Mouse (Mus musculus) hindbrain, embryonic 11.5 days (tissue): ENCODE results near the gene Gnat1. TPM values are rescaled to one million over a fixed set of nuclear protein-coding genes. Genes with fewer than 3 reads are reported as not detected.

Source experiments
- ATAC-seq: fragments of 200-750 bp; cut with Nextera tagmentation; 2 replicates; pipeline ENCODE4 v1.8.0; 2017; ENCODE audit warnings: mild to moderate bottlenecking, moderate TSS enrichment, moderate library complexity; ENCODE audit not compliant: low FRiP score
- DNase-seq: peaks from one replicate; pipeline ENCODE4 v3.0.0-alpha.2; 2015; ENCODE audit warnings: low spot score
- H3K27ac ChIP-seq: fragments of 300-500 bp; sonication (generic); 2 replicates; pipeline ENCODE4 v1.5.1; 2014; ENCODE audit warnings: mild to moderate bottlenecking, low read depth, low read length
- H3K27me3 ChIP-seq: fragments of 300-500 bp; sonication (generic); 2 replicates; pipeline ENCODE4 v1.6.1; 2014; ENCODE audit warnings: mild to moderate bottlenecking, low read length, moderate library complexity, mixed read lengths; ENCODE audit not compliant: control insufficient read depth, insufficient read depth
- H3K36me3 ChIP-seq: fragments of 300-500 bp; sonication (generic); 2 replicates; pipeline ENCODE4 v1.6.1; 2014; ENCODE audit warnings: mild to moderate bottlenecking, low read length, moderate library complexity, mixed read lengths; ENCODE audit not compliant: control insufficient read depth, insufficient read depth
- H3K4me1 ChIP-seq: fragments of 300-500 bp; sonication (generic); replicated peaks from 2 replicates; pipeline ENCODE4 v1.6.1; 2014; ENCODE audit warnings: low read length, mixed read lengths; ENCODE audit not compliant: control insufficient read depth, insufficient read depth
- H3K4me2 ChIP-seq: fragments of 300-500 bp; sonication (generic); replicated peaks from 2 replicates; pipeline ENCODE4 v1.6.1; 2014; ENCODE audit warnings: mild to moderate bottlenecking, low read depth, low read length
- H3K4me3 ChIP-seq: fragments of 300-500 bp; sonication (generic); 2 replicates; pipeline ENCODE4 v1.5.1; 2014; ENCODE audit warnings: low read depth, low read length
- H3K9ac ChIP-seq: fragments of 300-500 bp; sonication (generic); 2 replicates; pipeline ENCODE4 v1.6.1; 2014; ENCODE audit warnings: low read depth, low read length
- H3K9me3 ChIP-seq: fragments of 300-500 bp; sonication (generic); 2 replicates; pipeline ENCODE4 v1.6.1; 2016; ENCODE audit warnings: low read length; ENCODE audit not compliant: control insufficient read depth
- WGBS: fragments of 180-500 bp; shearing (Covaris S2); extraction: QIAGEN DNeasy Blood & Tissue Kit; methylation state at CpG from one replicate; pipeline ENCODE4 v1.1.7; 2014; 5-methylcytosine and 5-hydroxymethylcytosine counted together
- polyA plus RNA-seq: library from polyadenylated mRNA; unstranded; fragments of >200 nt; fragmentation: Nextera tagmentation; extraction: Ambion mirVana; gene quantifications from 2 replicates; pipeline ENCODE4 v1.2.1, GENCODE M21; 2014

Gnat1 gene
- polyA plus RNA-seq, 1 experiment from 2014 or later: 1.2 TPM

GRCm38 (mm10) chr9:107650225-107650624 is 29.3 kb downstream of the Gnat1 start:
- 77% methylated on average over 7 of the region's 7 CpGs for WGBS
- Histone ChIP-seq H3K27me3 (no peaks in the 10 kb centered on the region), H3K4me3 (no peak overlapping the region), H3K9me3 (no peaks in the 10 kb centered on the region), H3K27ac (no peak overlapping the region), H3K36me3 (no peaks in the 10 kb centered on the region), H3K9ac (no peak overlapping the region), H3K4me2 (no peak overlapping the region), H3K4me1 (no peaks in the 10 kb centered on the region)
- ATAC-seq (no peak), DNase-seq (no peak)

- H3K9me3 ChIP-seq: no peaks in the 10 kb centered on the region
- no peak overlapping the region for H3K4me2 ChIP-seq
- DNase-seq (no peak), ATAC-seq (no peak)
- H3K27me3 ChIP-seq: no peaks in the 10 kb centered on the region
- H3K36me3 ChIP-seq: no peaks in the 10 kb centered on the region
- peaks cover 3% of the 10 kb centered on the region; the same call in 1 of the 2 replicates for H3K4me1 ChIP-seq
- no peak overlapping the region for H3K9ac ChIP-seq
- no peak overlapping the region for H3K27ac ChIP-seq
- H3K4me3 ChIP-seq: no peak overlapping the region
- WGBS: 88% methylated on average over 3 of the region's 3 CpGs
Measured at GRCm38 (mm10) chr9:107648767-107649166, 30.7 kb downstream of the Gnat1 start.

- 79% methylated on average over 6 of the region's 6 CpGs for WGBS
- H3K27ac ChIP-seq: no peak overlapping the region
- H3K36me3 ChIP-seq: no peaks in the 10 kb centered on the region
- no peaks in the 10 kb centered on the region for H3K9me3 ChIP-seq
- DNase-seq (no peak), ATAC-seq (no peak)
- H3K4me2 ChIP-seq: no peak overlapping the region
- no peak overlapping the region for H3K9ac ChIP-seq
- no peaks in the 10 kb centered on the region for H3K27me3 ChIP-seq
- peaks cover 3% of the 10 kb centered on the region; the same call in 1 of the 2 replicates for H3K4me1 ChIP-seq
- no peak overlapping the region for H3K4me3 ChIP-seq
Measured at GRCm38 (mm10) chr9:107646975-107647374, 32.5 kb downstream of the Gnat1 start.

GRCm38 (mm10) chr9:107645577-107645976 is 33.9 kb downstream of the Gnat1 start:
- DNase-seq (peak; percentile 94), ATAC-seq (peak; percentile 60; the same call in 1 of the 2 replicates)
- Histone ChIP-seq H3K9ac (no peak overlapping the region), H3K36me3 (no peaks in the 10 kb centered on the region), H3K27ac (no peak overlapping the region), H3K4me1 (peaks cover 3% of the 10 kb centered on the region; the same call in 1 of the 2 replicates), H3K4me3 (no peak overlapping the region), H3K27me3 (no peaks in the 10 kb centered on the region), H3K4me2 (no peak overlapping the region), H3K9me3 (no peaks in the 10 kb centered on the region)
- WGBS: 10% methylated on average over 5 of the region's 5 CpGs

GRCm38 (mm10) chr9:107645153-107645510 is 34.4 kb downstream of the Gnat1 start:
- Histone ChIP-seq H3K9ac (no peak overlapping the region), H3K4me3 (no peak overlapping the region), H3K36me3 (no peaks in the 10 kb centered on the region), H3K9me3 (no peaks in the 10 kb centered on the region), H3K27ac (no peak overlapping the region), H3K27me3 (no peaks in the 10 kb centered on the region), H3K4me2 (no peak overlapping the region), H3K4me1 (peaks cover 3% of the 10 kb centered on the region)
- 57% methylated on average over 7 of the region's 7 CpGs for WGBS
- DNase-seq (no peak), ATAC-seq (peak; percentile 15; the same call in 1 of the 2 replicates)

- 5% methylated on average over 35 of the region's 35 CpGs for WGBS
- peak; percentile 76 for ATAC-seq
- Histone ChIP-seq H3K9ac (peak overlapping the region; percentile 58), H3K27me3 (no peaks in the 10 kb centered on the region), H3K4me3 (peak overlapping the region; percentile 27; the same call in 1 of the 2 replicates), H3K4me2 (peak overlapping the region; percentile 47), H3K9me3 (no peaks in the 10 kb centered on the region), H3K27ac (0 out of 2 replicates have a peak overlapping the region, but pooled peaks have one; percentile 14), H3K4me1 (peaks cover 3% of the 10 kb centered on the region), H3K36me3 (no peaks in the 10 kb centered on the region)
- peak; percentile 98 for DNase-seq
Measured at GRCm38 (mm10) chr9:107644495-107645152, 34.9 kb downstream of the Gnat1 start.

- Histone ChIP-seq H3K4me1 (peaks cover 3% of the 10 kb centered on the region), H3K9ac (no peak overlapping the region; the same call in 1 of the 2 replicates), H3K9me3 (no peaks in the 10 kb centered on the region), H3K27ac (no peak overlapping the region), H3K36me3 (no peaks in the 10 kb centered on the region), H3K4me2 (no peak overlapping the region), H3K27me3 (no peaks in the 10 kb centered on the region), H3K4me3 (no peak overlapping the region)
- 92% methylated on average over 13 of the region's 13 CpGs for WGBS
- no peak for ATAC-seq
- DNase-seq: no peak
Measured at GRCm38 (mm10) chr9:107643544-107644214, 35.8 kb downstream of the Gnat1 start.

GRCm38 (mm10) chr9:107641666-107642065 is 37.8 kb downstream of the Gnat1 start:
- Histone ChIP-seq H3K27me3 (no peaks in the 10 kb centered on the region), H3K4me1 (peaks cover 4% of the 10 kb centered on the region), H3K4me3 (no peak overlapping the region), H3K4me2 (no peak overlapping the region), H3K27ac (no peak overlapping the region), H3K9me3 (no peaks in the 10 kb centered on the region), H3K9ac (no peak overlapping the region), H3K36me3 (no peaks in the 10 kb centered on the region)
- 46% methylated on average over 8 of the region's 8 CpGs for WGBS
- ATAC-seq (no peak), DNase-seq (no peak)
